Mouse (Mus musculus) CH12.LX (cell line): Measurements from ENCODE around the gene Podxl. TPM values are rescaled to one million over a fixed set of nuclear protein-coding genes. Genes with fewer than 3 reads are reported as not detected.

ENCODE experiments used
- DNase-seq: peaks from one replicate; pipeline ENCODE4 v3.0.0-alpha.2; 2013; ENCODE audit errors: extremely low read depth
- H3K27ac ChIP-seq: 2 replicates; pipeline ENCODE4 v1.5.1; 2012; ENCODE audit warnings: low read depth, mild to moderate bottlenecking, control low read depth, moderate library complexity; ENCODE audit not compliant: insufficient read depth
- H3K27me3 ChIP-seq: replicated peaks from 2 replicates; pipeline ENCODE3; 2012; ENCODE audit warnings: inconsistent platforms
- H3K36me3 ChIP-seq, 2 experiments: replicated peaks in 1 of 2; 2 replicates each; pipeline versions ENCODE3 to v1.6.1; 2012; ENCODE audit warnings: inconsistent platforms in 1 of 2, low read length in 1 of 2, mild to moderate bottlenecking in 1 of 2, mixed read lengths in 1 of 2, moderate library complexity in 1 of 2; ENCODE audit not compliant: control insufficient read depth in 1 of 2, insufficient read depth in 1 of 2
- H3K4me1 ChIP-seq, 2 experiments: 2 replicates each; pipeline ENCODE4 v1.6.1; 2012; ENCODE audit warnings: inconsistent platforms in 1 of 2, moderate library complexity in 1 of 2; ENCODE audit not compliant: insufficient read depth in 2 of 2, control insufficient read depth in 1 of 2
- H3K4me2 ChIP-seq: 2 replicates; pipeline ENCODE4 v1.6.1; 2012; ENCODE audit warnings: low read depth, mild to moderate bottlenecking, control low read depth; ENCODE audit not compliant: poor library complexity, insufficient read depth, severe bottlenecking
- H3K4me3 ChIP-seq, 3 experiments: fragments of 150-350 bp in 1 of 3; sonication (generic) in 1 of 3; replicated peaks in 1 of 3; 2 replicates each; pipeline versions ENCODE3 to v1.5.1; 2011 to 2012; ENCODE audit warnings: low read depth in 2 of 3, low read length in 2 of 3, mild to moderate bottlenecking in 2 of 3, moderate library complexity in 2 of 3, control low read depth in 1 of 3, improper control_type of control experiment in 1 of 3, inconsistent platforms in 1 of 3, mixed read lengths in 1 of 3; ENCODE audit not compliant: poor library complexity in 1 of 3
- H3K79me2 ChIP-seq: replicated peaks from 2 replicates; pipeline ENCODE4 v1.6.1; 2012; ENCODE audit warnings: mild to moderate bottlenecking, moderate library complexity; ENCODE audit not compliant: control insufficient read depth, poor library complexity, insufficient read depth, severe bottlenecking; ENCODE audit errors: extremely low read depth
- H3K9ac ChIP-seq: 2 replicates; pipeline ENCODE4 v1.6.1; 2012; ENCODE audit warnings: low read depth, mild to moderate bottlenecking, control low read depth, moderate library complexity; ENCODE audit not compliant: insufficient read depth
- H3K9me3 ChIP-seq: replicated peaks from 2 replicates; pipeline ENCODE3; 2012; ENCODE audit warnings: low read length, inconsistent platforms, mixed read lengths
- BHLHE40 ChIP-seq: IDR thresholded peaks from 2 replicates; pipeline ENCODE4 v1.6.1; 2011; ENCODE audit warnings: mild to moderate bottlenecking, low read depth, low read length, improper control_type of control experiment
- ELF1 ChIP-seq: IDR thresholded peaks from 2 replicates; pipeline ENCODE4 v1.6.1; 2014; ENCODE audit warnings: low read depth, mild to moderate bottlenecking, inconsistent platforms, low read length, improper control_type of control experiment
- EP300 ChIP-seq: IDR thresholded peaks from 2 replicates; pipeline ENCODE4 v1.6.1; 2011; ENCODE audit warnings: low read length, improper control_type of control experiment
- JUN ChIP-seq: IDR thresholded peaks from 2 replicates; pipeline ENCODE4 v1.6.1; 2011; ENCODE audit warnings: low read depth, mild to moderate bottlenecking, low read length, improper control_type of control experiment, moderate library complexity; ENCODE audit not compliant: insufficient read depth
- JUND ChIP-seq: conservative IDR thresholded peaks from 2 replicates; pipeline ENCODE4 v1.6.1; 2011; ENCODE audit warnings: low read depth, low read length, improper control_type of control experiment
- KAT2A ChIP-seq: IDR thresholded peaks from 2 replicates; pipeline ENCODE4 v1.6.1; 2012; ENCODE audit warnings: low read length, improper control_type of control experiment, inconsistent platforms; ENCODE audit not compliant: insufficient replicate concordance
- MAFK ChIP-seq: IDR thresholded peaks from 2 replicates; pipeline ENCODE4 v1.6.1; 2011; ENCODE audit warnings: low read length, improper control_type of control experiment; ENCODE audit not compliant: insufficient replicate concordance
- MAX ChIP-seq: IDR thresholded peaks from 2 replicates; pipeline ENCODE4 v1.6.1; 2011; ENCODE audit warnings: low read length, improper control_type of control experiment
- PAX5 ChIP-seq: IDR thresholded peaks from 2 replicates; pipeline ENCODE4 v1.6.1; 2012; ENCODE audit warnings: low read length, inconsistent platforms, mixed read lengths
- POLR2A ChIP-seq: IDR thresholded peaks from 2 replicates; pipeline ENCODE4 v1.6.1; 2011; ENCODE audit warnings: low read depth, mild to moderate bottlenecking, improper control_type of control experiment, low read length
- POLR2AphosphoS2 ChIP-seq: IDR thresholded peaks from 2 replicates; pipeline ENCODE4 v1.6.1; 2011; ENCODE audit warnings: low read depth, low read length, improper control_type of control experiment
- SIN3A ChIP-seq: IDR thresholded peaks from 2 replicates; pipeline ENCODE4 v1.6.1; 2012; ENCODE audit warnings: low read length, improper control_type of control experiment, inconsistent platforms
- SMC3 ChIP-seq: IDR thresholded peaks from 2 replicates; pipeline ENCODE4 v1.6.1; 2011; ENCODE audit warnings: low read depth, low read length, improper control_type of control experiment
- TCF12 ChIP-seq: IDR thresholded peaks from 2 replicates; pipeline ENCODE4 v1.6.1; 2014; ENCODE audit warnings: low read depth, mild to moderate bottlenecking, inconsistent platforms, low read length, improper control_type of control experiment
- ZC3H11A ChIP-seq: IDR thresholded peaks from 2 replicates; pipeline ENCODE4 v1.6.1; 2012; ENCODE audit warnings: low read depth, mild to moderate bottlenecking, inconsistent platforms, low read length, improper control_type of control experiment
- ZKSCAN1 ChIP-seq: IDR thresholded peaks from 2 replicates; pipeline ENCODE4 v1.6.1; 2012; ENCODE audit warnings: low read depth, inconsistent platforms, low read length, improper control_type of control experiment, borderline replicate concordance
- ZNF384 ChIP-seq: IDR thresholded peaks from 2 replicates; pipeline ENCODE4 v1.6.1; 2012; ENCODE audit warnings: low read depth, low read length, improper control_type of control experiment, inconsistent platforms
- dilution Hi-C: fragments of 300-500 bp; cut with MboI; formaldehyde crosslinking; loops from 2 replicates; pipeline ENCODE4 v1.14.3; 2020; ENCODE audit warnings: low sequenced_read_pairs; ENCODE audit not compliant: extremely low pct_unique_long_range_greater_than_20kb, extremely low pct_ligation_motif_present
- in situ Hi-C: fragments of 300-500 bp; cut with MboI; formaldehyde crosslinking; loops from 3 replicates; pipeline ENCODE4 v1.14.3; 2019; ENCODE audit warnings: low sequenced_read_pairs, low pct_ligation_motif_present, low pct_unique_long_range_greater_than_20kb, mixed read lengths
- polyA plus RNA-seq: library from polyadenylated mRNA; unstranded; fragments of >175 nt; gene quantifications from 2 replicates; pipeline ENCODE4 v1.2.1, GENCODE M21; 2012; ENCODE audit warnings: low read depth; ENCODE audit not compliant: insufficient read length
- total RNA-seq, 2 experiments: library from RNA; depleted of rRNA; stranded (reverse); fragments of 300-350 nt in 1 of 2; fragments of >200 nt in 1 of 2; gene quantifications; 2 replicates each; pipeline ENCODE4 v1.2.3; 2012 to 2014

The Podxl gene
- total and polyA plus RNA-seq, 3 experiments = not detected

DNA sequence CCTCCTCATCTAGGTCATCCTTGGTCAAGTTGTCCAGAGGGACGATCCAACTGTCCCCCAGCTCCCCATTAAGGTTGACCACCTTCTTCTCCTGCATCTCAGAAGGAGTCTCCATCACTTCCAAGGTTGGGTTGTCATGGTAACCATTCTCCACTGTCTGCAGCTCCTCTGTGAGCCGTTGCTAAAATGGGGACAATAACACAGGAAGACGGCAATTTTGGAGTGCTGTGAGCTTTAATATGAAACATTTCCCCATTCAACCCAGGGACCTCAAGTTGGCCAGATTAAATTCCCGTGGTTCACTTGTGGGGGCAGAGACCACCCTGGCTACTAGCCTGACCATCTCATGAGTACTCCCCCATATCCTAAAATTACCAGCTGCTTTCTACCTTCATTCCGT is 40.7 kb downstream of the Podxl start:
- dilution Hi-C loops = no loop called here
- peaks cover 0 to 2% of the 10 kb centered on the region in 2 experiments for H3K36me3 ChIP-seq

DNA sequence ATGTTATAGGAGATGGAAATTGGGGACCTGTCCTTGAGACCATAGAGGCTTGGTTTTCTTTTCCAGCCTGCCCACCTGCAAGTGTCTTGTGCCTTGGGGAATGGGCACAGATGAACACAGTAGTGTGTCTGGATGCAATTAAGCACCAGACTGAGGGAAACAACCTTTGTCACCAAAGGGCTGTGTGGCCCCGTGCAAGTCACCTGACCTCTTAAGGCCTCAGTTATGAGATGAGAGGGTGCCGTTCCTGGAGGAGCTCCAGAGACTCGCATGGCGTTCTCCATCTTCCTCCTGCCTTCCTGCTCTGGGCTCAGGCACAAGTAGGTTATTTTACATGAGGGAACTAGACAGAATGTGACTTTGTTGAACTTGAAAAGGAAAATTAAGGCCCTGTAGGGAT is 41.3 kb downstream of the Podxl start:
- TF ChIP-seq JUN (no peak), TCF12 (no peak), EP300 (no peak), POLR2A (no peak), KAT2A (no peak)
- Histone ChIP-seq H3K79me2 (no peaks in the 10 kb centered on the region), H3K4me3 (no peak overlapping the region), H3K4me2 (no peak overlapping the region), H3K36me3 (peaks cover 0 to 6% of the 10 kb centered on the region in 2 experiments), H3K27ac (no peak overlapping the region), H3K9me3 (no peaks in the 10 kb centered on the region), H3K9ac (no peak overlapping the region), H3K27me3 (no peaks in the 10 kb centered on the region), H3K4me1 (peaks cover 0 to 50% of the 10 kb centered on the region in 2 experiments; a peak in 2 of 4 replicates)
- no peak for DNase-seq
- in situ Hi-C loops = no loop called here
- dilution Hi-C loops = no loop called here

More for the DNA sequence above, 40.7 kb downstream of the Podxl start:
- Histone ChIP-seq H3K4me1 (peaks cover 0 to 46% of the 10 kb centered on the region in 2 experiments; a peak in 2 of 4 replicates), H3K4me2 (no peak overlapping the region)
- TF ChIP-seq MAX = no peak
- TF ChIP-seq KAT2A = no peak
- no peak for TF ChIP-seq SIN3A
- TF ChIP-seq SMC3 = no peak
- TF ChIP-seq ZC3H11A = no peak
- no peak for TF ChIP-seq BHLHE40
- no peak for TF ChIP-seq ZNF384
- TF ChIP-seq MAFK = no peak
- TF ChIP-seq POLR2AphosphoS2 = no peak
- no peak for TF ChIP-seq EP300
- no peak for TF ChIP-seq ZKSCAN1
- TF ChIP-seq PAX5 = no peak
- TF ChIP-seq ELF1 = no peak
- TF ChIP-seq JUND = no peak
- TF ChIP-seq, all 38 proteins: peak for 0
- no peaks in the 10 kb centered on the region for H3K27me3 ChIP-seq
- H3K27ac ChIP-seq = no peak overlapping the region
- no peaks in the 10 kb centered on the region for H3K9me3 ChIP-seq
- no peaks in the 10 kb centered on the region for H3K79me2 ChIP-seq
- in situ Hi-C loops = no loop called here
- DNase-seq = no peak
- no peak overlapping the region for H3K4me3 ChIP-seq
- no peak overlapping the region for H3K9ac ChIP-seq
